Mouse (Mus musculus) spleen, postnatal 4 days (tissue): Measurements from ENCODE around the gene Gm49342.
"Not testable (repeated sequence)": the region's sequence is repeated elsewhere in the genome, so short reads cannot be mapped to it uniquely, and the experiment has no call there.

Experiments used
- DNase-seq, 2 experiments: peaks; one replicate each; pipeline ENCODE4 v3.0.0; 2022; ENCODE audit warnings: low spot score in 2 of 2

Gene Gm49342

DNA sequence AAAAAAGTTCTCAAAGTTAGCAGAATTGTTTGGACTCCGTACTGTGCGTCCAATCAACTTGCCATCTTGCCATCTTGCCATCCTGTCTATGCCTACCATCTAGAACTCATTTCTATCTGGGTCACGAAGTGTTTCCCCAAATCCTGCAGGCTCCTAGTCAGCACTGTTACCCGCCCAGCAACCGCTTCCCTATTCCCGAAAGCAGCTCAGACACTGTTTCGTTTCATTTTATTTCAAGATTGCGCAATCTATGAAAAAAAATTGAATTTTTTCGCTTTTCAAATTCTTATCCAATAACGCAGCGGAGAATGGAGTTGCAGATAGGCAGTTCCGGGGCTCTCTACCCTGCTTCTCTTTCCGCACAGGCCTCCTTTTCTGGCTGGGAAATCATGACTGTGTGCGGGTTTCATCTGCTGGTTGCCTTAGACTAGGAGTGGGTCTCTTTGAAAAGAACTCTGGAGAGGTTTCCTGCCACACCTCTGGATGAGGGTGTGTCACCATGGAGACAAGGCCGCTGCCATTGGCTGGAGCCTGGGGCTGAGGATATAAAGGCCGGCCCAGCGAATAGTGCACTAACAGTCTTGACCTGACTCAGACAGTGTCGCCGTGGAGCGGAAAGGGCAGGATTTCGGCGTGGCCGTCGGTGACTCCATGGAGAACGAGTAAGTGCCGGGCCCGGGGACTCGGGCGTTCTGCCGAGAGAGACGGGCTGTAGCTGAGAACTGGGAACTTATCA is at the start of gene Gm49342:
Gene Gm49342, plus strand, starts transcription at position 586 of the 736 bp plus-strand sequence.
- peak; percentile 94 to 98 for DNase-seq

DNA sequence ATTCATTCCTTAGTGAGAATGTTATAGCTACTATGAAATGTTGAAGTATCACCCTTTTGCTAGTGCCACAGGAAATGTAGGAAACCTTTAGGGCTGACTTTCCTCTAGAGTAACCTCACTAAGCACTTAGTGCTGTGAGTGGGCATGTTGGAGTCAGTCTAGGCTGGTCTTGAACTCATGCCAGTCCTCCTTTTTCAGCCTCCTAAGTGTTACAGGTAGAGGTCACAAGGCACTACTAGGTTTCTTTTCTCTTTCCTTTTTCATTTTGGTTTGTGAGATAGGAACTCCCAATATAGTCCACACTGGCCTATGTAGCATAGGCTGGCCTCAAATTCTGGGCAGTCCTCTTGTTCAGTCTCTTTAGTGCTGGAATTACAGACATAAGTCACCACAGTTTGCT is 48.9 kb upstream of the Gm49342 start:
- DNase-seq, result no peak

GRCm38 (mm10) chr14:50895985-50896746 is 48.2 kb upstream of the Gm49342 start:
- DNase-seq, result no peak

- DNase-seq, result no peak
Observed at GRCm38 (mm10) chr14:50896747-50897373, 47.5 kb upstream of the Gm49342 start.

GRCm38 (mm10) chr14:50897374-50897765 is 46.9 kb upstream of the Gm49342 start, which contains the start of gene Klhl33:
TSS of gene Klhl33 (minus strand) at chr14:50897507.
- no peak for DNase-seq

- not testable (repeated sequence) for DNase-seq
Observed at GRCm38 (mm10) chr14:50897992-50898391, 46.3 kb upstream of the Gm49342 start.

- no peak for DNase-seq
Observed at GRCm38 (mm10) chr14:50903973-50904827, 40.1 kb upstream of the Gm49342 start.

DNA sequence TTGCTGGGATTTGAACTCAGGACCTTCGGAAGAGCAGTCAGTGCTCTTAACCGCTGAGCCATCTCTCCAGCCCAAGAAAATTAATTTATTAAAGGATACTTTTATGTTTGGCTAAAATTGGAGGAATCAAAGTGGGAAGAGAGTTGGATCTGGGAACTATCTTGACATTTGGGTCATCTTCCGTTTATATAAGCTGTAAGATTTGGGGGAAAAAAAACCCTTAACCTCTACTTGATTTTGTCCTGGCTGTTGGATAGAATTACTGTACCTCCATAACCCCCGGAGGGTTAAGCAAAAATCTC is 39.5 kb upstream of the Gm49342 start:
- no peak for DNase-seq

DNA sequence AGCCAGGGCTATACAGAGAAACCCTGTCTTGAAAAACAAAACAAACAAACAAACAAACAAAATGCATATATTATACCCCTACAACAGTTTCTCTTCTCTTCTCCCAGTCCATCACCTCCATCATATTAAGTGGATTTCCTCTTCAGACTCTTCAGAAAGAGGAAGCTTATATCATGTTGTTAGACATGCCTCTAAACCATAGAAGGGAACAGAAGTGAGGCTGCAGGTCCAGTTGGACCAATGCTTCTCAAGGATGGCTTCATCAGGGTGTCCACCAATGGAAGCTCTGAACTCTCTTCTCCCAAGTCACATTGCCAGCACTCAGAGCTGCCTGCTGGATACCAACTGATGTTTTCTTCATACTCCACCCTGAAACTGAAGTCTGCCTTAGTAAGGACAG is 39.0 kb upstream of the Gm49342 start:
- not testable (repeated sequence) for DNase-seq

DNA sequence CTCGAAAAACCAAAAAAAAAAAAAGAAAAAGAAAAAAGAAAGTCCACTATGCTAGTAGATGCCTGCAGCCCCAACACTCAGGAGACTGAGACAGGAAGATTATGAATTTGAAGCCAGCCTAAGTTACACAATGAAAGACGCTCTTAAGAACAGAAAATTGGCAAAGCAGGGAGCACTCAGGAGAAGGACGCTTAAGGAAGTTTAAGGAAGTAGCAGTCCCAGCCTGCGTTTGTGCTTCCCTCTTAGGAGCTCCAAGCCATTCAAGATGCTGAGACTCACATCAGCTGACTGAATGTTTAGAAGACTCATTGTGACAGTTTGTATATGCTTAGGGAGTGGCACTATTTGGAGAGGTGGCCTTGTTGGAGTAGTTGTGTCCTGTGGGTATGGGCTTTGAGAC is 36.2 kb upstream of the Gm49342 start:
- no peak for DNase-seq

- no peak for DNase-seq
Observed at GRCm38 (mm10) chr14:50911356-50911755, 33.0 kb upstream of the Gm49342 start.

GRCm38 (mm10) chr14:50923437-50923836 is 20.9 kb upstream of the Gm49342 start:
- not testable (repeated sequence) for DNase-seq

- DNase-seq, result peak; percentile 95 to 96
Observed at GRCm38 (mm10) chr14:50924281-50925064, 19.8 kb upstream of the Gm49342 start, which contains the start of the genes Osgep and Apex1. TSS of gene Osgep (minus strand) at chr14:50924893. TSS of gene Apex1 (plus strand) at chr14:50924968.

DNA sequence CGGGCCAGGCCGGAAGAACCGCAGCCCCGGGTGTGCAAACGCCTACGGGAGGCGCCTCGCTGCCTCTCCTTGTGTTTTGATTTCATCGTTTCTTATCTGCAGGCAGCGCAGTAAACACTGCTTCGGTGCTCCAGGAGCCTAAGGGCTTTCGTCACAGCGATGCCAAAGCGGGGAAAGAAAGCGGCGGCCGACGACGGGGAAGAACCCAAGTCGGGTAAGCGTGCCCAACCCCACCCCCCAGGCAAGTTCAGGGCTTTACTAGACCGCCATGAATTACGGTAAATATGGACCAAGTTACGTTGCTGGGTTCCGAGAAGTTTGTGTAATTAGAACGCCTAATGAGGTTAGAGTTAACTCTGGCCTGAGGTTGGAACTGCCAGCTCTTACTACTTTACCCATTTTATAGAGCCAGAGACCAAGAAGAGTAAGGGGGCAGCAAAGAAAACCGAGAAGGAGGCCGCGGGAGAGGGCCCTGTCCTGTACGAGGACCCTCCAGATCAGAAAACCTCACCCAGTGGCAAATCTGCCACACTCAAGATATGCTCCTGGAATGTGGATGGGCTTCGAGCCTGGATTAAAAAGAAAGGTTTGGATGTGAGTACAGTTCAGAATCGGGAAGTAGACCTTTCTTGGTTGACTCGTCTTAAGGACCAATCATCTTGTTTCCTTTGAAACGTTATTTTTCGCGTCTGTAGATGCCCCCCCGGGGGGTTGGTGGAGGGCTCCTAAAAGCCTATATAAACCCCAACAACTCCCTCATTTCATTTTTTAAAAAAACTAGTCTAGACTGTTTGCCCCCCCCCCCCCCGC is 19.0 kb upstream of the Gm49342 start:
- no peak for DNase-seq

DNA sequence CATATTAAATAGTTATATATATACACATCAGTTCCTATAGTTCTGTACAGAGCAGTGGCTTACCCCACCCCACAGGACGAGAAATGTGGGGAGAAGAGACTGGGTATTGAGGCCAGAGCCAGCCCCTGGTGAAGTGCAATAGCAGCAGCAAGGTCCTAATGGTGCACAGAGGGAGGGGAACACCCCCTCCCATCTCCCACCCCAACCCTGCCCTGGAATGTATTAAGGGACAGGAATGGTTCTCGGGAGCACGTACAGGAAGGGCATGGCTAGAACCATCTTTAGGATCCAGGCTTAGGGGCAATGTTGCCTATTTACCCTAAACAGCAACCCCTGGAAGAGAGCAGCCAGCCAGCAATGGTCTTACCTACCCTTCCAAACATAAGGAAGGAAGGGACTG is 17.0 kb upstream of the Gm49342 start:
- no peak for DNase-seq

GRCm38 (mm10) chr14:50929951-50930350 is 14.4 kb upstream of the Gm49342 start:
- peak; percentile 33 to 69 for DNase-seq

GRCm38 (mm10) chr14:50930377-50930753 is 14.0 kb upstream of the Gm49342 start:
- peak in 1 of 2 experiments; percentile 73 for DNase-seq

- peak; percentile 99 for DNase-seq
Observed at GRCm38 (mm10) chr14:50930754-50931492, 13.4 kb upstream of the Gm49342 start, which contains the start of the genes Pip4p1 and Pnp. TSS of gene Pip4p1 (minus strand) at chr14:50930856. TSS of gene Pnp (plus strand) at chr14:50931082.

DNA sequence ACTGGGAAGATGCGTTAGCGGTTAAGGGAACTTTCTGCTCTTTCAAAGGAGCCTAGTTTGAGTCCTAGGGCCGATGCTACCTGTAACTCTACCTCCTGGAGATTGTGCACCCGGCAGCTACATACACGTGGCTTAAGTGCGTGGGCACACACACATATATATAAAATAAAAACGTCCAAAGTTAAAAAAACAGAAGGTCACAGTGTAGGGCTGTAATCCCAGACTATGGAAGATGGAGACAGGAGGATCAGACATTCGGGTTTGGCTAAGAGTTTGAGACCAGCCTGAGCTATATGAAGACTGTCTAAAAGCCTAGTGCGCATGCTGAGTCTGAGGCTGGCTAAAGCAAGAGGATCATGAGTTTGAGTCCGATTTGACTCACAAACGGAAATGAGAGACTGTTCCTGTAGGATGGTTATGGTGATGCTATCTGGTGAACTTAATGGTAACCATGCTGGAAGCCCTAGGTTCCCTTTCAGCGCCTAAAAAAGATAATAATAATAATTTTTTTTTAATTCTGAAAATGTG is 12.8 kb upstream of the Gm49342 start:
- DNase-seq, result no peak
